Mouse (Mus musculus): Measurements from ENCODE around the gene Pmvk. TPM values are rescaled to one million over a fixed set of nuclear protein-coding genes. Genes with fewer than 3 reads are reported as not detected.

Pmvk gene
- polyA plus RNA-seq, 1 experiment = 71.0 TPM

DNA sequence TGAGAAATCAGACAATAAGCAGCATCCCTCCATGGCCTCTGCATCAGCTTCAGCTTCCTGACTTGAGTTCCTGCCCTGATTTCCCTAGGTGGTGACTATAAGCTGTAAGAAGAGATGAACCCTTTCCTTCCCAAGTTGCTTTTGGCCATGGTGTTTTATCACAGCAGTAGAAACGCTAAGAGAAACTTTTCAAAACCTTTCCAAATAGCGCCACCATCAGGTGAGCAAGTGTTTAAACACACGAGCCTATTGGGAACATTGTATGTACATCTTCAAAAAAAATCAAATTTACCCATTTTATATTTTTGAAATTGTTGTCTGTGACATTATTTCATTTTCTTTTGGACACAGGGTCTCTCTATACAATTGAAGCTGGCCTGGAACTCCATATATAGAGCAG, 42.0 kb downstream of the Pmvk start:
- H3K4me3 ChIP-seq (replicated peaks; ENCODE audit: insufficient read depth, low read depth, low read length) = no peak overlapping the region
- no peak for DNase-seq
- H3K27me3 ChIP-seq (ENCODE audit: control insufficient read depth, insufficient read depth, low read length) = no peaks in the 10 kb centered on the region
- no peaks in the 10 kb centered on the region for H3K4me1 ChIP-seq (ENCODE audit: control insufficient read depth, insufficient read depth, low read length)
- WGBS = 66% methylated on average over 3 of the region's 3 CpGs
- TF ChIP-seq POLR2A (IDR thresholded peaks at IDR 0.05; ENCODE audit: borderline replicate concordance, insufficient read depth, low read length) (no peak), CTCF (IDR thresholded peaks at IDR 0.05; ENCODE audit: borderline replicate concordance, insufficient read depth, low read depth, low read length) (no peak)
- no peak overlapping the region for H3K27ac ChIP-seq (ENCODE audit: insufficient read depth, low read length)

DNA sequence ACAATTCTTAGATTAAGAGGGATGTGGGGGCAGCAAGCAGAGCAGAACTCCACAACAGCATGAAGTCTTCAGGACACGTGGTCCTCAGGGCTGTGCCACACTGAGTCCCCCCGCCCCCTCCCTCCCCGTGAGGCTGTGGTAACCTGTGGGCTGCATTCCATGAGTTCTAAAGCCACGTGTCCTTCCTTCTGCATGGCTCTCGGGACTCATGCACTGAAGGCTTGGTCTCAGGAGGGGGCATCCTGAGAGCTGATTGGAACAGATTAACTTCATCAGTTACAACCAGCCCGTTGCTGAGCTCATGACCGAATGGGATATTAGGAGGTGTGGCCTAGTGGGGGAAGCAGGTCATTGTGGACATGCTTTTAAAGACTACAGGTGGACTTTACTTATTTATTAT, 45.4 kb downstream of the Pmvk start:
- no peak for DNase-seq
- no peak overlapping the region for H3K4me3 ChIP-seq (replicated peaks; ENCODE audit: insufficient read depth, low read depth, low read length)
- 41% methylated on average over 7 of the region's 7 CpGs for WGBS
- H3K27me3 ChIP-seq (ENCODE audit: control insufficient read depth, insufficient read depth, low read length) = no peaks in the 10 kb centered on the region
- no peak for TF ChIP-seq POLR2A (IDR thresholded peaks at IDR 0.05; ENCODE audit: borderline replicate concordance, insufficient read depth, low read length)
- no peak for TF ChIP-seq CTCF (IDR thresholded peaks at IDR 0.05; ENCODE audit: borderline replicate concordance, insufficient read depth, low read depth, low read length)
- no peak overlapping the region for H3K27ac ChIP-seq (ENCODE audit: insufficient read depth, low read length)
- no peaks in the 10 kb centered on the region for H3K4me1 ChIP-seq (ENCODE audit: control insufficient read depth, insufficient read depth, low read length)

DNA sequence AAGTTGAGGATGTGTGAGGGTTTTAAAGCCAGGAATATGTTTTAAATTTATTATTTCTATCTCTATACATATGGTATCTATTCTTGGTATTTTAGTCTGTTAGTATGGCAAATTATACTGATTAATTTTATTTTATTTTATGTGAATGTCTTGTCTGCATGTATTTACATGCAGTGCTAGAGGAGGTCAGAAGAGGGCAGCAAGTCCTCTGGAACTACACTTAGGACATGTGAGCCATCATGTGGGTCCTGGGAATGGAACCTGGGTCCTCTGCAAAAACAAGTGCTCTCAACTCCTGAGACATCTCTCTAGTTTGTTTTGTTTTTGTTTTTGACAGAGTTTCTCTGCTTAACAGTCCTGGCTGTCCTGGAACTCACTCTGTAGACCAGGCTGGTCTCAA, 47.1 kb downstream of the Pmvk start:
- Histone ChIP-seq H3K4me1 (ENCODE audit: control insufficient read depth, insufficient read depth, low read length) (no peaks in the 10 kb centered on the region), H3K4me3 (replicated peaks; ENCODE audit: insufficient read depth, low read depth, low read length) (no peak overlapping the region), H3K27ac (ENCODE audit: insufficient read depth, low read length) (no peak overlapping the region), H3K27me3 (ENCODE audit: control insufficient read depth, insufficient read depth, low read length) (no peaks in the 10 kb centered on the region; the same call in 1 of the 2 replicates)
- TF ChIP-seq POLR2A (IDR thresholded peaks at IDR 0.05; ENCODE audit: borderline replicate concordance, insufficient read depth, low read length) (no peak), CTCF (IDR thresholded peaks at IDR 0.05; ENCODE audit: borderline replicate concordance, insufficient read depth, low read depth, low read length) (peak; percentile 31; the same call in 1 of the 2 replicates)
- no peak for DNase-seq

DNA sequence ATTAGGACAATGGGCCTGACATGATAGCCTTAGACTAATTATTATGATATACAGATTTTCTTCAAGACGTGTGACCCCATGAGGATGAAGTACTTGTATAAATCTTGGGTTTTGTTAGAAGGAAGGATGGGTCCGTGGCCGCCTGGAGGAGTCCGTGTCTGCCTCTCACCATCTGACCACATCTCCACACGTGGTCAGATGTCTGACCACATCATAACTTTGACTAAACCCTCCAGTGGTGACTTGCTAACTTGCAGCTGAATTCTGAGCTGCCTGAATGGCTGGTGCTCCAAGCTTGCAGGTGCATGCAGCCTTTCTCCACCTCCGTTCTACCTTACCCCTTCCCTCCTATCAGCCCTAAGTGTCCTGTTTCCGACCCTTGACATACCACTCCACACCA, 48.2 kb downstream of the Pmvk start:
- Histone ChIP-seq H3K4me1 (ENCODE audit: control insufficient read depth, insufficient read depth, low read length) (no peaks in the 10 kb centered on the region), H3K4me3 (replicated peaks; ENCODE audit: insufficient read depth, low read depth, low read length) (no peak overlapping the region), H3K27me3 (ENCODE audit: control insufficient read depth, insufficient read depth, low read length) (no peaks in the 10 kb centered on the region; the same call in 1 of the 2 replicates), H3K27ac (ENCODE audit: insufficient read depth, low read length) (no peak overlapping the region)
- no peak for DNase-seq
- no peak for TF ChIP-seq CTCF (IDR thresholded peaks at IDR 0.05; ENCODE audit: borderline replicate concordance, insufficient read depth, low read depth, low read length)
- TF ChIP-seq POLR2A (IDR thresholded peaks at IDR 0.05; ENCODE audit: borderline replicate concordance, insufficient read depth, low read length) = no peak
- 85% methylated on average over 7 of the region's 7 CpGs for WGBS

DNA sequence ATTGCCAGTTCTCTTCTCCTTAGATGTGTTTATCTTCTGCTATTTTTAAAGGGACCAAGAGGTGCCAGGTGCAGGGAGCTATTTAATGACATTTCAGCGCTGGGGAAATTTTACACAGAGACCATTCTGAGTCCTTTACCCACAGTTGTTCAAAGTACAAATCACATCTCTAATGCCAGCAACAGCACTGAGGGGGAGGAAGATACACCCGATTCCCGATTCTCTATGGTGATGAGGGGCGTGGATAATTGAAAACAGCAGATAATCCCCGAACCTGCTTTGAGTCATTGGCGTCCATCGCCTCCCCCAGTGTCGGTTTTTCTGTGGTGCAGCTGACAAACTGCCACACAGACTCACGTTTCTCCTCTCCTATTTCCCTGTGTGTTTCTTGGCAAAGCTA, 53.7 kb downstream of the Pmvk start:
- no peak for TF ChIP-seq POLR2A (IDR thresholded peaks at IDR 0.05; ENCODE audit: borderline replicate concordance, insufficient read depth, low read length)
- TF ChIP-seq CTCF (IDR thresholded peaks at IDR 0.05; ENCODE audit: borderline replicate concordance, insufficient read depth, low read depth, low read length) = no peak
- WGBS = 15% methylated on average over 9 of the region's 9 CpGs
- no peaks in the 10 kb centered on the region; the same call in 1 of the 2 replicates for H3K27me3 ChIP-seq (ENCODE audit: control insufficient read depth, insufficient read depth, low read length)

DNA sequence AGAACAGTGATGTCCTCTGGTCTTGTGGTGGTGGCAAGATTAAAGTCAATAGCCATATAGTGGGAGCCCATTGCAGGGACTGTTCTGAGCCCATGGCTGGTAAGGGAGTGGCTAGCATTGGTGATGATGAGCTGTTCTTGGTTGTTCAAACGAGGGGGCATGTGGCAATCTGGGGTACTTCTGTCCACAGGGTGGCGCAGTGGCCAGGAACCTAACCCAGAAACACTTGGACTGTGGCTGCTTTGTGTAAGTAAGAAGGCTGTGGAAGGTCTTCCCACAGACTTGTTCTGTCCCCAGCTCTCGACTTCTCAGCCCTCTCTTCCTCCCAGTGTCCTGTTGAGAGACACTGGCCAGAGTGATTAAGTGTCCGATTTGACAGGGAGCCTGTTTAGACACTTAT, 56.6 kb downstream of the Pmvk start:
- Histone ChIP-seq H3K4me1 (ENCODE audit: control insufficient read depth, insufficient read depth, low read length) (no peaks in the 10 kb centered on the region), H3K4me3 (replicated peaks; ENCODE audit: insufficient read depth, low read depth, low read length) (no peak overlapping the region), H3K27me3 (ENCODE audit: control insufficient read depth, insufficient read depth, low read length) (no peaks in the 10 kb centered on the region), H3K27ac (ENCODE audit: insufficient read depth, low read length) (no peak overlapping the region)
- peak; percentile 81 for TF ChIP-seq CTCF (IDR thresholded peaks at IDR 0.05; ENCODE audit: borderline replicate concordance, insufficient read depth, low read depth, low read length)
- TF ChIP-seq POLR2A (IDR thresholded peaks at IDR 0.05; ENCODE audit: borderline replicate concordance, insufficient read depth, low read length) = no peak
- DNase-seq = peak; percentile 42 to 64
- 13% methylated on average over 4 of the region's 4 CpGs for WGBS

More for the DNA sequence above, 53.7 kb downstream of the Pmvk start:
- DNase-seq = no peak
- Histone ChIP-seq H3K4me1 (ENCODE audit: control insufficient read depth, insufficient read depth, low read length) (no peaks in the 10 kb centered on the region), H3K27ac (ENCODE audit: insufficient read depth, low read length) (no peak overlapping the region), H3K4me3 (replicated peaks; ENCODE audit: insufficient read depth, low read depth, low read length) (no peak overlapping the region)

DNA sequence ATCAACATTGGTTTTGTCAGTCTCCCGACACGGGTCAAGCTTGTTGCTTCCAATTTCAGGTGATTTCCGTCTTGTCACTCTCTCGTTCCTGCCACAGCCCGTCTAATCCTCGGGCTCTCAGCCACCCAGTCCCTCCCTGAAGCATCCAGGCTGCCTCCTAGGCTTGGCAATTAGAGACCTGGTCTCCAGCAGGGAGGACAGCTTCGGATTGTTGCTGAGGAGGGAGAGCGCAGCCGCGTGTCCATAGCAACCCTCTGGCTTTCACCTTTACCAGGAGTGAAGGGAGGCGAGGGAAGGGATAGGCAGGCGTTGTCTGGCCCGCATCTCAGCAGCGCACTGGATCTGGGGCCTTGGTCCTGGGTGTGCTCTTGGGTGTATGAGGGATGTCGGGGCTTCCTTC, 57.1 kb downstream of the Pmvk start:
- 11% methylated on average over 15 of the region's 15 CpGs for WGBS
- no peak overlapping the region for H3K27ac ChIP-seq (ENCODE audit: insufficient read depth, low read length)
- no peak for DNase-seq
- no peak for TF ChIP-seq POLR2A (IDR thresholded peaks at IDR 0.05; ENCODE audit: borderline replicate concordance, insufficient read depth, low read length)
- TF ChIP-seq CTCF (IDR thresholded peaks at IDR 0.05; ENCODE audit: borderline replicate concordance, insufficient read depth, low read depth, low read length) = no peak
- no peak overlapping the region for H3K4me3 ChIP-seq (replicated peaks; ENCODE audit: insufficient read depth, low read depth, low read length)
- H3K4me1 ChIP-seq (ENCODE audit: control insufficient read depth, insufficient read depth, low read length) = no peaks in the 10 kb centered on the region
- H3K27me3 ChIP-seq (ENCODE audit: control insufficient read depth, insufficient read depth, low read length) = no peaks in the 10 kb centered on the region

DNA sequence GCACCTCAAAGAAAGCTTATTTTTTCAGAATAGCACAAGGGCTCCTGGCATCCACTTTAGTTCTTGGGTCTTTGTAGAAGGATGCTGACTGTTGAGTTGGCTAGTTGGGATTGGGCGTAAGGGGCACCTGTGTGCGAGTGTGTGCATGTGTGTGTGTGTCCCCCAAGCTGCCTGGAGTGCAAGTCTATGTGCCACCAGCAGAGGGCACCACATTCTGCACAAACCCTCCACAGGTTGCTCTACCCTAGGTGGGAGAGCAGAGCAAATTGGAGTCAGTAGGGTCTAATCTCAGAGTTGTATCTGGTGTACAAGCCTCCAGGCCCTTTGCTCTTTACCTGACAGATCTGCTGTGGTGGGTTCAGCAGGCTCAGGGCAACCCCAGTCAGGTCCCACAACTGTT, 57.9 kb downstream of the Pmvk start:
- DNase-seq = no peak
- TF ChIP-seq POLR2A (IDR thresholded peaks at IDR 0.05; ENCODE audit: borderline replicate concordance, insufficient read depth, low read length) (no peak), CTCF (IDR thresholded peaks at IDR 0.05; ENCODE audit: borderline replicate concordance, insufficient read depth, low read depth, low read length) (peak; percentile 56)
- H3K27me3 ChIP-seq (ENCODE audit: control insufficient read depth, insufficient read depth, low read length) = no peaks in the 10 kb centered on the region
- H3K27ac ChIP-seq (ENCODE audit: insufficient read depth, low read length) = no peak overlapping the region
- 95% methylated on average over 2 of the region's 2 CpGs for WGBS
- no peaks in the 10 kb centered on the region for H3K4me1 ChIP-seq (ENCODE audit: control insufficient read depth, insufficient read depth, low read length)
- H3K4me3 ChIP-seq (replicated peaks; ENCODE audit: insufficient read depth, low read depth, low read length) = no peak overlapping the region
